Mouse (Mus musculus): ENCODE data around the gene Eepd1. TPM values are rescaled to one million over a fixed set of nuclear protein-coding genes. Genes with fewer than 3 reads are reported as not detected.

The Eepd1 gene
- total and polyA plus RNA-seq, 3 experiments = 0.85 to 1.6 TPM; not detected in 1

DNA sequence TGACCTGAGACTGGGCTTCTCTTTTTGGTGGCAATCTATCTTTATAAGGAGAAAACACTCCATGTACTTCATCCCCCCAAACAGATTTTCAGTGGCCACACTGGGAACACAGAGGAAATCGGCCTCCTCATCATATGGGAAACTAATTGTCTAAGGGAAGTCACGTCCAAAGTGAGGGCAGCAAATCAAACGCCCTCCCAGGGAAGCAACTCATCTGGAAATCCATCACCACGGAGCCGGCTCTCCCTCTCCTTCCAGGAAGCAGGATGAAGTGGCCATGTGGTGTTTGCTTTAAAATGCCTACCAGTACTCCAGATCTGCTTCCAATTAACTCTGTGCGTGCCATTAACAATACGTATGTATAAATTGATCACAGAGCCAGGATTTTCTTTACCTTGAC is 92.4 kb downstream of the Eepd1 start:
- H3K9me3 ChIP-seq (replicated peaks; ENCODE audit: insufficient read depth, low read length) = no peaks in the 10 kb centered on the region
- H3K9ac ChIP-seq (ENCODE audit: control insufficient read depth, low read depth, low read length, poor library complexity, severe bottlenecking) = no peak overlapping the region
- no peak overlapping the region for H3K4me3 ChIP-seq (ENCODE audit: control insufficient read depth in 1 of 2, insufficient read depth in 1 of 2, low read depth in 2 of 2, low read length in 2 of 2)
- H3K36me3 ChIP-seq (ENCODE audit: control insufficient read depth in 1 of 2, insufficient read depth in 2 of 2, low read length in 2 of 2) = no peaks in the 10 kb centered on the region
- no peak for DNase-seq (ENCODE audit: low read depth, low spot score)
- no peaks in the 10 kb centered on the region for H3K79me2 ChIP-seq (ENCODE audit: control insufficient read depth, insufficient read depth, low read length, poor library complexity)
- no peak for TF ChIP-seq MAX (IDR thresholded peaks at IDR 0.05; ENCODE audit: low read length)
- no peak for TF ChIP-seq USF2 (IDR thresholded peaks at IDR 0.05; ENCODE audit: borderline replicate concordance in 1 of 2, insufficient read depth in 1 of 2, low read depth in 1 of 2, low read length in 2 of 2)
- no peak for TF ChIP-seq MAFK (IDR thresholded peaks at IDR 0.05; ENCODE audit: borderline replicate concordance, low read depth, low read length)
- H3K27ac ChIP-seq (ENCODE audit: control insufficient read depth, low read depth, low read length) = no peak overlapping the region
- H3K4me1 ChIP-seq (ENCODE audit: control insufficient read depth in 1 of 2, insufficient read depth in 2 of 2, low read length in 2 of 2) = no peaks in the 10 kb centered on the region; a peak in 1 of 4 replicates
- no peaks in the 10 kb centered on the region for H3K27me3 ChIP-seq (ENCODE audit: control insufficient read depth in 1 of 2, insufficient read depth in 2 of 2, low read length in 2 of 2)

DNA sequence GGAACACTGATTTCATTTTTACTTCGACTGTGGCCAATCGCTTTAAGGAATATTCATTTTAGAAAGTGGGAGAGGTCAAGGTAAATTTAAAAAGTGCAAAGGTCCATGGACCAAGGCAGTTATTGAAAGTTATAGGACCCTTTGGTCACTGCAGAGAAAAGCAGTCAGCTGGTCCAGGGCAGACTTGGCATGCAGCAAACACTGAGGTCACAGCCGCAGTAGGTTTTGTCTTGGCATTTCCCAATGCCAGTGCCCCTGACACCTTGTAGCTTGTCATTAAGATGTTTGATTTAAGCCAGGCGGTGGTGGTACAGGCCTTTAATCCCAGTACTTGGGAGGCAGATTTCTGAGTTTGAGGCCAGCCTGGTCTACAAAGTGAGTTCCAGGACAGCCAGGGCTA is 92.8 kb downstream of the Eepd1 start:
- Histone ChIP-seq H3K79me2 (ENCODE audit: control insufficient read depth, insufficient read depth, low read length, poor library complexity) (no peaks in the 10 kb centered on the region), H3K27me3 (ENCODE audit: control insufficient read depth in 1 of 2, insufficient read depth in 2 of 2, low read length in 2 of 2) (no peaks in the 10 kb centered on the region), H3K9ac (ENCODE audit: control insufficient read depth, low read depth, low read length, poor library complexity, severe bottlenecking) (no peak overlapping the region), H3K27ac (ENCODE audit: control insufficient read depth, low read depth, low read length) (no peak overlapping the region), H3K4me3 (ENCODE audit: control insufficient read depth in 1 of 2, insufficient read depth in 1 of 2, low read depth in 2 of 2, low read length in 2 of 2) (no peak overlapping the region), H3K36me3 (ENCODE audit: control insufficient read depth in 1 of 2, insufficient read depth in 2 of 2, low read length in 2 of 2) (no peaks in the 10 kb centered on the region), H3K4me1 (ENCODE audit: control insufficient read depth in 1 of 2, insufficient read depth in 2 of 2, low read length in 2 of 2) (no peaks in the 10 kb centered on the region; a peak in 1 of 4 replicates), H3K9me3 (replicated peaks; ENCODE audit: insufficient read depth, low read length) (no peaks in the 10 kb centered on the region)
- no peak for TF ChIP-seq USF2 (IDR thresholded peaks at IDR 0.05; ENCODE audit: borderline replicate concordance in 1 of 2, insufficient read depth in 1 of 2, low read depth in 1 of 2, low read length in 2 of 2)
- no peak for DNase-seq (ENCODE audit: low read depth, low spot score)

DNA sequence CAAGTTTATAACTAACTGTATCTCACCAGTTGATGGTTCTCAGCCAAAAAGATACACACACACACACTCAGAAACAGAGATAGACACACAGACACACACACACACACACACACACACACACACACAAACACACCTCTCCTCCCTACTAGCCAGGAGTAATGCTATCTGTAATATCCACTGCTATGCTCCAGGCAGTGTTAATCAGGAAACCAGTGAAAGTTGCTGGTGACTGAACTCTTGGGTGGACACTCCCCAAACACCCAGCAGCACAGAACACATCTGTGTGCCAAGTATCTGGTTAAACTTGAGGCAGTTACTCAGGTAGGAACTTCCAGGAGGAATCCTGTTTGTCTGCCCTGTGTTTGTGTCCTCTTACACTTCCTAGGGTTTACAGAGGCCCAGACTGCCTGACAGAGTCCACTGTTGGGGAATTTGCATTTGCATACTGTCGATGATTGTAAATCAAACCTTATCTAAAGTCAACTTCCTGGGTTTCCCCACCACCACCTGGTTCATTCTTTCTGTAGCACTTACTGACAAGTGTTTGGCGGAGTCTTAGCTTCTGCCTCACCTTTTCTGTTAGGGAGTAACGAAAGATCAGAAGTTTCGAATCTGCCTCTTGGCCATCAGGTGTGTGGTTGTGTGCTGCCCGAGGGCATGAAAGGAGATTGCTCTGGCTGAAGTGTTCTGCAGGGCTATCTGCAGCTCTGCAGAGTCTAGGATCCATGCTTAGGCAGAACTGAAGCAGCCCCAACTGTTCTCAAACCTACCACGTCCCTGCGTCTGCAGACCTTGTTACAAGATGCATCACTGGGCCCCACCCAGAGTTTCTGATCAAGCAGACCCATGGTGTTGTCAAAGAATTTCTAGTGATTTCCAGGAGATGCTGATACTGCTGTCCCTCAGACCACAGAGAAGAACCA is 97.6 kb downstream of the Eepd1 start:
- no peak overlapping the region for H3K27ac ChIP-seq (ENCODE audit: control insufficient read depth, low read depth, low read length)
- H3K36me3 ChIP-seq (ENCODE audit: control insufficient read depth in 1 of 2, insufficient read depth in 2 of 2, low read length in 2 of 2) = no peaks in the 10 kb centered on the region
- DNase-seq (ENCODE audit: low read depth, low spot score) = no peak

DNA sequence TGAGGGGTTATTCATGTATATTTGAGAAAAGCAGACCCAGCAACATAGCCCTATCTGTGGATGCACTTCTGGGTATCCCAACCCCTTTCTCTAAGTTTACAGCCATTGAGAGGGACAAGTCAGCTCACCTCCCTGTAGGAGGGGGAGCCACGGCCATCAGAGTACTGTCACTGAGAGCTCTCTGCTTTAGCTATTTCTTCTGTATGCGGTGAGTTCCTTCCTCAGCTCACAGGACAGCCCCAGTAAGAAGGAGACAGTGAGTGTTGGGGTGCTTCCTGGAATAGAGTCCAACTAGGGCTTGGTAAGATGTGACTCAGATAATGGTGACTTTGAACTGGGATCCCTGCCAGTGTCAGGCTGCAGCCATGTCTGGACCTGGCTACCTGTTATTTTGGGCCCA is 102.3 kb downstream of the Eepd1 start:
- H3K9me3 ChIP-seq (replicated peaks; ENCODE audit: insufficient read depth, low read length) = no peaks in the 10 kb centered on the region
- H3K27ac ChIP-seq (ENCODE audit: control insufficient read depth, low read depth, low read length) = no peak overlapping the region
- H3K4me1 ChIP-seq (ENCODE audit: control insufficient read depth in 1 of 2, insufficient read depth in 2 of 2, low read length in 2 of 2) = no peaks in the 10 kb centered on the region; a peak in 1 of 4 replicates
- H3K9ac ChIP-seq (ENCODE audit: control insufficient read depth, low read depth, low read length, poor library complexity, severe bottlenecking) = no peak overlapping the region
- no peak for DNase-seq (ENCODE audit: low read depth, low spot score)
- H3K79me2 ChIP-seq (ENCODE audit: control insufficient read depth, insufficient read depth, low read length, poor library complexity) = no peaks in the 10 kb centered on the region
- no peaks in the 10 kb centered on the region for H3K36me3 ChIP-seq (ENCODE audit: control insufficient read depth in 1 of 2, insufficient read depth in 2 of 2, low read length in 2 of 2)
- no peaks in the 10 kb centered on the region for H3K27me3 ChIP-seq (ENCODE audit: control insufficient read depth in 1 of 2, insufficient read depth in 2 of 2, low read length in 2 of 2)
- no peak overlapping the region for H3K4me3 ChIP-seq (ENCODE audit: control insufficient read depth in 1 of 2, insufficient read depth in 1 of 2, low read depth in 2 of 2, low read length in 2 of 2)
- TF ChIP-seq E2F4 (IDR thresholded peaks at IDR 0.05; ENCODE audit: borderline replicate concordance, low read depth, low read length) (no peak), RAD21 (IDR thresholded peaks at IDR 0.05; ENCODE audit: low read depth, low read length) (no peak), ZC3H11A (IDR thresholded peaks at IDR 0.05; ENCODE audit: low read depth, low read length) (no peak), MXI1 (IDR thresholded peaks at IDR 0.05; ENCODE audit: low read depth, low read length) (no peak), MYC (IDR thresholded peaks at IDR 0.05; ENCODE audit: low read depth, low read length) (no peak), BHLHE40 (IDR thresholded peaks at IDR 0.05; ENCODE audit: borderline replicate concordance, low read depth, low read length) (no peak), RCOR1 (IDR thresholded peaks at IDR 0.05; ENCODE audit: low read depth, low read length) (no peak)

More for the DNA sequence above, 97.6 kb downstream of the Eepd1 start:
- Histone ChIP-seq H3K27me3 (ENCODE audit: control insufficient read depth in 1 of 2, insufficient read depth in 2 of 2, low read length in 2 of 2) (no peaks in the 10 kb centered on the region), H3K9ac (ENCODE audit: control insufficient read depth, low read depth, low read length, poor library complexity, severe bottlenecking) (no peak overlapping the region), H3K4me1 (ENCODE audit: control insufficient read depth in 1 of 2, insufficient read depth in 2 of 2, low read length in 2 of 2) (no peaks in the 10 kb centered on the region; a peak in 1 of 4 replicates), H3K79me2 (ENCODE audit: control insufficient read depth, insufficient read depth, low read length, poor library complexity) (no peaks in the 10 kb centered on the region), H3K9me3 (replicated peaks; ENCODE audit: insufficient read depth, low read length) (no peaks in the 10 kb centered on the region), H3K4me3 (ENCODE audit: control insufficient read depth in 1 of 2, insufficient read depth in 1 of 2, low read depth in 2 of 2, low read length in 2 of 2) (no peak overlapping the region)
- TF ChIP-seq HCFC1 (IDR thresholded peaks at IDR 0.05; ENCODE audit: low read depth, low read length) (no peak), SMC3 (IDR thresholded peaks at IDR 0.05; ENCODE audit: low read depth, low read length) (no peak), E2F4 (IDR thresholded peaks at IDR 0.05; ENCODE audit: borderline replicate concordance, low read depth, low read length) (no peak), NRF1 (IDR thresholded peaks at IDR 0.05; ENCODE audit: insufficient read depth, low read depth, low read length, poor library complexity, severe bottlenecking) (no peak)
